Mouse (Mus musculus): Measurements from ENCODE around the gene Apob.
"Not testable (repeated sequence)": the region's sequence is repeated elsewhere in the genome, so short reads cannot be mapped to it uniquely, and the experiment has no call there.

Apob gene

DNA sequence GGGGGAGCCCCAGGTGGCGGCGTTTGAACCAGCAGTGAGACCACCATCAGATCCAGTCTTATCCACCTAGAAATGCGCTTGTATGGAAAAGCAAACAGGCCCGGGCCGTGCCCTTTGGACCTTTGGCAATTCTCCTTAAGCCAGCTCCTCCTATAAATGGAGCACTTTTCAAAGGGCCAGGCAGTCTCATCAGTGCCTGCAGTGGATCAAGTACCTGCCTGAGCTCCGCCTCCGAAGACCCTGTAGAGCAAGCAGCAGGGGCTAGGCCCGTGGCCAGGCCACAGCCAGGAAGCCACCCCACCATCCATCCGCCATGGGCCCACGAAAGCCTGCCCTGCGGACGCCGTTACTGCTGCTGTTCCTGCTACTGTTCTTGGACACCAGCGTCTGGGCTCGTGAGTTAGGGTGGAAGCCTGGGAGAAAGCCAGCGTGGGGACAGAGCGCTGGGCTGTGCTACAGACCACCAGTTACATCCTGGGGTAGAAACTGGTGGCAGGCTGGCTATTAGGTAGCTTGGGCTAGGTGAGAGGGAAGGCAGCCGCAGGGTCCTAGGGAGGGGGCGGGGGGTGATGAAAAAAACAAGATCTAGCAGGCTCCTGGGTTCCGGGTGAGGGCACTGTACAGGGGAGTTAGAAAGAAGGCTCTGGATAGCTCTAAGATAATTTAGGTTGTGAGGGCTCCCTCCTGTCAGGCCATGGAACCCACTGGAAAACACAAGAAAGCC lies at the start of gene Apob:
Gene Apob (plus strand): TSS at position 183 of the 724 bp plus-strand sequence.
- peak; percentile 59 to 77 for DNase-seq

DNA sequence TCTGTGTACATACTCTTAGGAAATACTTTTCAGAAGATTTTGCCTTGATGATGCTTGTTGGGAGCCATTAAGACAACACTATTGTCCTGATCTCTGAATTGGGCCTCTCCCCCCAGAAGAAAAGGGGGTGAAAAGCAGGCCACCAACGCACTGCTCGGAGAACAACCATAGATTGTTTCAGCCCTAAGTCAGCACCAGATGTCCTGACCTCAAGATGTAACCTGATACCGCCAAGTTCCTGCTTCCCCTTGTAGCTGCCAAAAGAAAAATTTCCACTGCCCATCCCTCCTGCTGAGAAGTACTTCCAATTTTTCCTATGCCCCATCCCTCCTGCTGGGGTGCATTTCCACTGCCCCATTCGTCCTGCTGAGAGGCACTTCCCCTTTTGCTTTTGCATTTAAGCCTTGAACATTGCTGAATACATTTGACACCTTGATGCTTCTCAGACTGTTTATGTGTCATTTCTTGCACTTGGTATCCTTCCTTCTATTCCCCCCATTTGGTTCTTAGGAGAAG lies 45.0 kb upstream of the Apob start:
- DNase-seq, result no peak

DNA sequence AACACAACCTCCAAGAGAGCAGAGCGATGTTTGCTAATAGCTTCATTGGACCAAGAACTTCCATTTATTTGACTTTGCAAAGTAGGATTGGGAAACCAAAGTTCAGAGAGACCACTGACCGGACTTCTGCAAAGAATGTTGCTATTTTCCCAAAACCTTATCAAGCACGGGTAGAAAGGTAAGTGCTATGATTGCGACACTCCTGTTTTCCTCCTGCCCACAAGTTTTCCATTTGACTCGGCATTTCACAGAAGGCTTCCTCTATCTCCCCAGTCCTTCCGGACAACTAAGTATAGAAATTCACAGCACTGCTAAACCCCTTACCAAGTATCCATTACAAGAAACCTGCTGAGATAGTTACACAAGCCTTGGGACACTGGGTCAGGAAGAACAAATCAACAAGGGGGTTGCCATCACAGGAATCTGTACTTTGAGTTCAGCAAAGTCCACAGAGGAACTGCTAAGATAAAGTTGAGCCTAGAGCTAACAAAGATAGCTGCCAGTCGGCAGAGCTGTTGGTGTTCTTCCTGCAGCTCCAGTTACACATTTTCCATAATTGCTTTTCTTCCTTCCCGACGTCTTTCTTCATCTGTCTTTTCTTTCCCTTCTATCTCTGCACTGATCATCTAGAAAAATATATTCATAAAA lies 27.2 kb upstream of the Apob start:
- no peak for DNase-seq

DNA sequence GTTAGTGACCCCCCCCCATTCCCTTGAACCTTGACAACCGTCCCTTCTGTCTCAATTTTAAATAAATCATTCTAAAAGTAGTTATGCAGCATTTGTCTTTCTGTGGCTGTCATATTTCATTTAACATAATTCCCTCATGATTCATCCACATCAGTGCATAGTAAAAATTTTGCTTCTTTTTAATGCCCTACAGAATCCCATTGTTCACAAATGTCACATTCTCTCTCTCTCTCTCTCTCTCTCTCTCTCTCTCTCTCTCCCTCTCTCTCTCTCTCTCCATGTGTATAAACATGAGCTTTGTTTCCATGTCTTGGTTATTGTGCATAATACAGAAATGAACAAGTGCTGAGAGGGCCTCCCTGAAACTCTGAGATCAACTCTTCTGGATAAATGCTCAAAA lies 18.6 kb upstream of the Apob start:
- no peak for DNase-seq

DNA sequence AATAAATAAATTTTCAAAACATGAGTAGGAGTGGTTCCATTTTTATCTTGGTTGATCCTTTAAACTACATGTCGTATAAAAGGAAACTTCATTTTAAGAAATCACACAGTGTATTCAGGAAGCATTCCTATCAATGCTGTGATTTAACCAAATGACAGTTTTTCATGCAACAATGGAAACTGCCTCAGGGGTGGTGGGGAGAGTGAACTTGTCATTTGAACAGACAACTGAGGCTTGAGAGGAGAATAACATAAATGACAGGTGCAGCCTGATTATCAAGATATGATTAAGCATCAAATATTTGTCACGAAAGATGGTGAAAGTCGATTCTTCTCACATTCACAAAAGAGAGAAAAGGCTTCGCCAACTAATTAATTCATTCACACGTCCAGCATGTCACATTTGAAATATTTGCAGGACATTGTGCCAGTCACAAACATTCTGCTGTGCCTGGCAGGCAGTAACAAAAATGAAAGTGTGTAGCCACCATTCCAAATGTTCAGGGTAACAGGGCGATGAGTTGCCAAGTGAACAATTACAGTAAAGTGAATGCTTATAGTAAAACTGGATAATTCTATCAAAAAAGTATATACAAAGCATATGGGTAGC lies 18.0 kb upstream of the Apob start:
- no peak for DNase-seq

DNA sequence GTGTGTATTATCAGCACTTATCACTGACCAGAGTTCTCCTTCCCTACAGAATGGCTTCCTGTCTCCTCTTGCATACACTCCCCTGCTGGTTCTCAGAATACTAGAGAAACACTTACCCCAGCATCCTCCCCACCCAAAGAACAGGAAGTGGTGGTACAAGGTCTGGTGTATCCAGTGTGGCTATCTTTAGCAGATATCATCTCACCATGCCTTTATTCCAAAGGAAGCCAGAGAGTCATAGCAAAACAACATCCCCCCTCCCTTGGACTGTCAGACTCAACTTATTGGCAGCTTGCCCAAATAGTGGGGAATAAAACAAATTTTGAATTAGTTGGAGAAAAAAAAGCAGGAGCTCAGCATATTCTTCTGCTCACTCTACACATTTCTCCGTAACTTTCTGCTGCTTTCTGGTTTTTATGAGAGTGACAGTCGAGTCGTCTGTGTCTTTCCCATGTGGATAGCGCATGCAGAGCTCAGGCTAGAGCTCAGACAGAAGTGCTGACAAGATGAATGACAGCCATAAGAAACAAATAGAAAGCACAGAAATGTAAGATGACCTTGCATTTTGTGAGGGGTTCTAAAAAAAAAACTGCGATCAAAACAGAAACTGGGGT lies 15.0 kb upstream of the Apob start:
- no peak for DNase-seq

DNA sequence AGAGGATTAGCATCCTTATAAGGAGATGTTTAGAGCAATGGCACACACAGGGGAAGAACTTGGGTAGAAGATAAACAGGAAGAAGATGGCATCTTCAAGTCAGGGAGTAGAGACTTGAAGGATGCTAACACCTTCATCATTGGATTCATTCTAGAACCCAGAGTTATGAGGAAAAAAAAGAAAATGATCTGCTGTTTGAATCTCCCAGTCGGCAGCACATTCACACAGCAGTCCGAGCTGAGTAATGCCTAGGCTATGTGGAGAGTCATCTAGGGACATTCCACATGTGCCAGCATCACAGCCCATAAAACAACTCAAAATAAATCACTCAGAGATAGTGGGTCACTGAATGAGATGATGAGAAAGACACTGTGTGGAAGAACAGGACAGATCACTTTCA lies 10.2 kb upstream of the Apob start:
- no peak for DNase-seq

DNA sequence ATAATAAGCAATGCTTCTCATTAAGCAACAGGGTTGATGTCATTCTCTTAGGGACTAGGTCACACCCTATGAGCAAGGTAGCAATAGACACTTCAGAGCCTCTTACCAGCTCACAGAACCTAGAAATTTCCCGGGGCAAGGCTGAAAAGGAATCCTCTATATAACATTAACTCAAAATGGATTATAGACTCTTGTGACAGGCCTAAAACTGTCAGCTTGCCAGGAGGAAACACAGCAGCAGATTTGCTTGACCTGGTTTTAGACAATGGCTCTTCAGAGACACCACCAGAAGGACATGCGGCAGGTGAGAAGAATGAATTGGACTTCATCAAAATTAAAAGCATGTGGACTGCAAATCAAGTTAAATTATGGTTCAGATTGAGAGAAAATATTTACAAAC lies 7.1 kb upstream of the Apob start:
- no peak for DNase-seq

DNA sequence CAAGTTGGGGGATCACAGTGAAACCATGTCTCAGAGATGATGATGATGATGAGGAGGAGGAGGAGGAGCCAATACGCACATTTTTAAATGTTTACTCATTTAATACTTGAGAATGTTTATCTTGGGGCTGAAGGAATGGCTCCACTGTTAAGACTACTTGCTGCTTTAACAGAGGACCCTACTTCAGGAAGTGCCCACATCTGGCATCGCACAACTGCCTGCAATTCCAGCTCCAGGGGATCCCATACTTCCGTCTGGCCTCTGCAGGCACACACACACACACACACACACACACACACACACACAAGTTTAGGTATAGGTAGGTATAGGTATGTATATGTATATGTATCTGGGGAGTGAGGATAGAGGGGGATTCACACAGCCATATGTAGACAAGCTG lies 6.6 kb upstream of the Apob start:
- no peak for DNase-seq

DNA sequence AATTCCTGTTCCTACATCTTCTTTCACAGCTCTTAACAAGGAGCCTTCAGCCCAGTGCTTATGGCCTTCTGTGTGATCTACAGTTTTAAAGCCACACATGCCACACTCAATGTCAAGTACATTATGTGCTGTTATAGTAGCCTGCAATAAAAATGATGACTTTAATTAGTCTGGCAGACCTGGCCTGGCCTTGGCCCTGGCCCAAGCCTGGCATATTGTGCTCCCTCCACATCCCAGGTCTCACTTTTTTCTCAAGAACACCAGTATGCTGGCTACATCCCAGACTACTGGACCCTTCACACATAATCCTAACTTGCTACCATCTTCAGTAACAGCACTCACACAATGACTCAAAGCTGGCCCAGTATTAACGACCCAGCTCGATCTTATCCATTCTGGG lies 5.7 kb upstream of the Apob start:
- DNase-seq, result no peak

DNA sequence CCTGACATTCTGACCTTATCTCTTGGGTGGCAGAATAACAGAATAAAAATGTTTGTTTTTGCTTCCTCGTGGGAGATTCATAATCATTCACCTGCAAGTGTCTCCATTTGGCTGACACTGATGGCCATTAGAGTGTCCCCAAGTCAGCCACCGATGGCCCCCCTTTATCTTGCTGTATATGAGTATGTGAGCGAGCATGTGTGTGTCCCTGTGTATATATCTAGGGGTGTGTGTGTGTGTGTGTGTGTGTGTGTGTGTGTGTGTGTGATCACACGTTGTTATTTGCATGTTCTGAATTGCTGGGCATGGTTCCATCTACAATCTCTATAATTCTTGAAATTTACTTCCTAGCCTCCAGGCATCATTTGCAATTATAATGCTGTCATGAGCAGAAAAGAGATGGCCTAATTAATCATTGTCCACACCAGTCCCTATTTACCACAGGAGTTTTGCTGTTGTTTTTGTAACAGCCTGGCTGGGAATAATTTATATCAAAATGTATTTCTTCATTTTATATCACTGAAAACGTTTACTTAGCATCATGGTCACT lies 3.6 kb upstream of the Apob start:
- DNase-seq, result no peak

DNA sequence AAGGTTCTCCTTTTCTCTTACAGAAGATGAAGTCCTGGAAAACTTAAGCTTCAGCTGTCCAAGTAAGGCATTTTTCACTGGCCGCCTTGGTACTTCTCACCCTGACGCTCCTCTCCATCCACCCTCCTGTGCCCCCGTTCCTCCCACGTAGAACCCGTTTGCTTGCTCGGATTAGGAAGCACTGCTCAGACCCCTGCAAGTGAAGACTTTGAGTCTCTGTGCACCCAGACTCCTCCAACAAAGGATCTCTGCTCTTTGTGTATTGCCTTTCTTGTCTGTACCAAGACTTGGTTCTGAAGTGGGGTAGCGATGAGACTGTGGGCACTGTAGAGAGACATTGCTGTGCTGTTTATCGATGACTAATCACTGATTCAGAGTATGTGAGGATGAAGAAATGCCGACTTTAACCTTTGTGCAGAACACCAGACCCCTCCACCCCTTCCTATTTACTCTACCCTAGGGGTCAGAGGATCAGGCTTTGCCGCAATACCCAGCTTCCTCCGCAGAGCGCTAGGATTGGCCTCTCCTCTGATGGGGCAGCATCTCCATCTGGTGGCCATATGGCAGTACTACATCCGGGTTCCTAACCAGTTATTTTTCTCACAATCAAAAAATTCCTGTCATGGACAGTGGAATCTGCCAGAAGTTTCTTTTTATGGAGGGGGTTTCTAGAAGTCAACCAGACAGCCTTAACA lies 889 bp downstream of the Apob start:
- peak; percentile 50 to 79 for DNase-seq

DNA sequence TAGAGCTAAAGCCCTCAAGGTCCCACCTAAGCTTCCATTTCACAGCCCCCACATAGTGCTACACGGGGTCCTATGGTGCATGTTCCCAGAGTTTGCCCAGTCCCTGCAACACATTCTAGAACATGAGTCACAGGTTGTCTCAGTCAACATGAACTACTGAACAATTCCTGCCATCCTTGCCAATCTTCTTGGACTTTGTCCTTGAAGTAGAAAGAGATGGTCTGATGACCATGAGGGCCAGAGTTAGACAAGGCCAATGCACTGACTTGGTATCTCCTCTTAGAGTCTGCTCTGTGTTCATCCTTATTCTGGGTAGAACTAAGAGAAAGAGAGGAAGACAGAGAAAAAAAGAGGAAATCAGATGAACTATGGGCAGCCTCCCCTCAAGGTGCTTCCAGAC lies 7.0 kb downstream of the Apob start:
- DNase-seq, result no peak

DNA sequence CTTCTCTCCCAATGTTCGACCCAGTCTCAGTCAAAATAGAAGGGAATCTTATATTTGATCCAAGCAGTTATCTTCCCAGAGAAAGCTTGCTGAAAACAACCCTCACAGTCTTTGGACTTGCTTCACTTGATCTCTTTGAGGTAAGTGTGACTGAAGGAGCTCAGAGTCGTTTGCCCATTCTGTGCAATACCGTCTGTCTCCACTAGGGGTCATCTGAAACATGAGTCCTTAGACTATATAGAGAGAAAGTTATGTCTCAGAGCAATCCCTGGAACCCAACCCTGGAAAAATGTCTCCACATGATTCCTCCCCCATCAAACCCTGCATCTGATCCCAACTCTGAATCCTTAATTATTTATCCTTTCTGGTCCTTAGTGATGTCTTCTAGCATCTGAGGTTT lies 13.4 kb downstream of the Apob start:
- DNase-seq, result peak in 1 of 2 experiments; percentile 30

DNA sequence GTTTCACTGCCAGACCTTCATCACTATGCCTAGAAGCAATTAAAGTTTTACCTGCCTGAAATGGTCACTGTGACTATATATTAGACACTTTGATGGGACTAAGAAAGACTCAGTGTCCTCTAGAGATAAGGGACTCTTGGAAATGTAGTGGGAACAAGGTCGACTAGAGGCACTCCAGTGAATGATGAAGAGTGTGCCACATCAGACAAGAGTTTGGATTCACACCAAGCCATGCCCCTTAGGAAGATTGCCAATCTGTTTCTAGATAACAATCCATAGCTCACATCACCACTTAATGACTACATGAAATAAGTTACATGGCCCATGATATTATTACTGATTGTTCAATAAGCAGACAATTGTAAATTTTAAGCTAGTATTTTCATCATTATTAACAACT lies 14.1 kb downstream of the Apob start:
- no peak for DNase-seq

DNA sequence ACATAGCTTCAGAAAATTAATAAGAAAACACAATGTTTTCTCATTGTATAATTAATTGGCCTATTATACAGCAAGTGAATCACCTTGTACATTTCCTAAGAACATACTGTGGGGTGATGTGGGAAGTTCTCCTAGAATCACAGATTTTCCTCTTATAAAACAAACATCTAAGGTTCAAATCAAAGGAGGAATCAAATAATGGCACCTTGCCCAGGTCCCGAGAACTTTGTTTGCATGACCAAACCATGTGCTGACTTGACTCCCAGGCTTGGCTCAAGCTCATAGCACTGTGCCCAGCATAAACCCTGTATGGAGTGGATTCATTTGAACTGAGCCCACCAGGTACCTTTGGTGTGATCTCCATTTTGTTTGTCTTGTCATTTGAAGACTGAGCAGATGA lies 43.5 kb downstream of the Apob start:
- no peak for DNase-seq

DNA sequence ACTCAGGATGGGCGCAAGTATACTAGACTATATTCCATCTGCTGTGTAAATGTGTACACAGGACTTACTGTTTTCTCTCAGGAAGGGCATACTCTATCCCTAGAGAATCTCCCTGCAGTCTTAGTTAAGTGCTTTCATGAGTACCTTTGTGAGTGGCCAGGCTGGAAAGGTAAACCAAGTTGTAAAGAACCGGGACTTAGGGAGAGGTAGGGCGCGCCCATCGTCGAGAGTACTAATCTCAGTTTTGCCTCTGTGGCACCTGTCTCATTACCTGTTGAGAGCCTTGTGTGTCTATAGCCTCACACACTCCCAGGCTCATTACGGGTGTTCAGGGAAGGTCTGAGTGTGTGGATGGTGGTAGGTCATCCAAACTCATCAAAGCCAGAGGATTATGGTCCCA lies 52.1 kb downstream of the Apob start:
- no peak for DNase-seq

DNA sequence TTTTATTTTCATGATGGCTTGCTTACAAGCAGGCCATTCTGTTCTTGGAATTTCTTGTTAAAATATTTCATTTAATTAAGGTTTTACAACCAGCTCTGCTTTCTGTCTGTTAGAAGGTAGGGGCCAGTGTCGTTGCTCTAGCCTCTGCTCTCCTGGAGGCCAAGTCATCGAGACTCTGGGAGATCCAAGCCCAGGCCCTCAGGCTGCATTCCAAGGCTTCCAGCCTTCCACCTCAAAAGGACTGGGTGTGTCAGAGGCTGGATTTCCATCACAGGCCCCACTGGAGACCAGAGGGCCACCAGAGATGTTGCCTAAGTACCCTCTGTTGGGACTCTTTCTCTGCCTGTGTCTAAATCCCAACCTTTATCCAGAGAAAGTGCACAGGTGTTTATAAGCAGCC lies 52.6 kb downstream of the Apob start:
- no peak for DNase-seq

DNA sequence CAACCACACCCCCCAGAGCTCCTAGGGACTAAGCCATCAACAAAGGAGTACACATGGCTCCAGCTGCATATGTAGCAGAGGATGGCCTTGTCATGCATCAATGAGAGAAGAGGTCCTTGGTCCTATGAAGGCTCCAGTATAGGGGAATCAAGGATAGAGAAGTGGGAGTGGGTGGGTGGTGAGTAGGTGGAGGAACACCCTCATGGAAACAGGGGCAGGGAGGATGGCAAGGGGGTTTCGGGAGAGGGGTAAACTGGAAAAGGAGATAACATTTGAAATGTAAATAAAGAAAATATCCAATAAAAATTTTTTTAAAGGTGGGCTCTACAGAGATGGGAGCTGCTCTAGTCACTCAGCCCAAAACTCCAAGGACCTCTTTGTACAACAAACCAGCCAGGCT lies 53.7 kb downstream of the Apob start:
- DNase-seq, result not testable (repeated sequence)

DNA sequence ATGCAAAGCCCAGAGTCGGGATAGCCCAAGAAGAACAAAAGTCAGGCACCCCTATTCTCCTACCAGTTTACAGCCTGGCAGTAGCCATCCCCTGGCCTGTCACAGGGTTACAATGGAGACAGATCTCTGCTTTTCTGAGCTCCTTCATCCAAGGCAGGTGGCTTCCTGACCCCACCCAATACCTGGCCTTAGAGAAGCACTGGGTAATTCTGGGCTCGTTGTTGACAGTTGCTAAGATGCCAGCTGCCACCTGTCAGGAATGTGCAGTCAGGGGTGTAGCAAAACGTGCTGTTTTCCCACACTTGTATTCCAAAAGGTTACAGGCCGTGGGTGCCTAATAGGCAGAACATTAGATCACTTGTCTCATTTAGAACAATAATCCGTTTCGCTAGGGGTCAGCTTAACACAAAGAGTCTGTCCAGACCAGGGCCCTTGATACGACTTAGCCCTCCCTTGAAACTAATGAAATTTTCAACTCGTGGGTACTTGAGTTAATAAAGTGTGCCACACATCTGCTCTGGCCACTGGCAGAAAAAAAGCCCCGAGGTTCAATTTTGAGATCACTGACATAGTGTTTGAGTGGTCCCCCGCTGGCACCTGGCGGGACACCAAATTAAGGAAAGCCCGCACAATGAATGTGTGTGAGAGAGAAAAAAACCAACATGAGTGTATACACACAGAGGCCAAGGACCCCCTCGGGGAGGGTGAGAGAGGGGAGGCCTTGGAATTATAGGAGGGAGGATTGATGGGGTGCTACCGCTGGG lies 54.3 kb downstream of the Apob start:
- no peak for DNase-seq

DNA sequence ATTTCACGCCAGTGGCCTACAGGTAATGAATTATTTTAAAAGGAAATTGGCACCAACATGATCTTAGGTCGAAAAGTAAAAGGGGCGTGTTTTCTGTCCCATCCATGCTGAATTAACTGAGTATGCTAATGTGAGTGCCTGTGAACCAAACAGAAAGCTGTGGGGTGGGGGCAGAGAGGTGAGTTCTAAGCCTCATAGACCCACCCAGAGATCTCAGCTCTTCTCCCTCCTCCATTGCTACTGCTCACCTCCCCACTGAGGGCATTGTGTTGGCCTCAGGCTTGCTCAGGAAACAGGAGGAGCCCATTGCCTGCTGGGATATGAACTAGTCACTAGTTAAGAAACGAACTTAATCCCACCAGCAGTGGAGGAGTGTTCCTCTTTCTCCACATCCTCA lies 54.9 kb downstream of the Apob start:
- no peak for DNase-seq

Measured in kidney, adult 8-10 months (tissue).